Mouse (Mus musculus): ENCODE data around the gene Zdhhc21. TPM values are rescaled to one million over a fixed set of nuclear protein-coding genes. Genes with fewer than 3 reads are reported as not detected.

The Zdhhc21 gene
- total RNA-seq, 1 experiment from 2014 or later = 13.4 TPM

- ATAC-seq (replicated peaks; ENCODE audit: insufficient number of reproducible peaks, low FRiP score, low TSS enrichment, poor library complexity, severe bottlenecking) = no peak
Measured at GRCm38 (mm10) chr4:82806176-82806757, 53.5 kb downstream of the Zdhhc21 start.

GRCm38 (mm10) chr4:82804019-82804418 lies 55.7 kb downstream of the Zdhhc21 start:
- ATAC-seq (replicated peaks; ENCODE audit: insufficient number of reproducible peaks, low FRiP score, low TSS enrichment, poor library complexity, severe bottlenecking) = no peak

- no peak for ATAC-seq (replicated peaks; ENCODE audit: insufficient number of reproducible peaks, low FRiP score, low TSS enrichment, poor library complexity, severe bottlenecking)
Measured at GRCm38 (mm10) chr4:82793608-82794007, 66.2 kb downstream of the Zdhhc21 start.

- ATAC-seq (replicated peaks; ENCODE audit: insufficient number of reproducible peaks, low FRiP score, low TSS enrichment, poor library complexity, severe bottlenecking) = no peak
Measured at GRCm38 (mm10) chr4:82792906-82793580, 66.7 kb downstream of the Zdhhc21 start.

- no peak for ATAC-seq (replicated peaks; ENCODE audit: insufficient number of reproducible peaks, low FRiP score, low TSS enrichment, poor library complexity, severe bottlenecking)
Measured at GRCm38 (mm10) chr4:82765513-82766216, 94.1 kb downstream of the Zdhhc21 start.

GRCm38 (mm10) chr4:82763586-82763985 lies 96.2 kb downstream of the Zdhhc21 start:
- no peak for ATAC-seq (replicated peaks; ENCODE audit: insufficient number of reproducible peaks, low FRiP score, low TSS enrichment, poor library complexity, severe bottlenecking)

GRCm38 (mm10) chr4:82762430-82763119 lies 97.2 kb downstream of the Zdhhc21 start:
- no peak for ATAC-seq (replicated peaks; ENCODE audit: insufficient number of reproducible peaks, low FRiP score, low TSS enrichment, poor library complexity, severe bottlenecking)

- ATAC-seq (replicated peaks; ENCODE audit: insufficient number of reproducible peaks, low FRiP score, low TSS enrichment, poor library complexity, severe bottlenecking) = no peak
Measured at GRCm38 (mm10) chr4:82756295-82756626, 103.5 kb downstream of the Zdhhc21 start.

- no peak for ATAC-seq (replicated peaks; ENCODE audit: insufficient number of reproducible peaks, low FRiP score, low TSS enrichment, poor library complexity, severe bottlenecking)
Measured at GRCm38 (mm10) chr4:82755616-82756294, 104.0 kb downstream of the Zdhhc21 start.

Other genes starting within 250 kb of the Zdhhc21 start
- gene Nfib, start 154.2 kb downstream of the Zdhhc21 start, total RNA-seq (2017) = 0.29 TPM in 1 of 3 replicates, not detected in the others
- not detected in 3 replicates for gene Cer1, start 25.2 kb upstream of the Zdhhc21 start, total RNA-seq (2017)
- 0.32 TPM in 1 of 3 replicates, not detected in the others for gene Frem1, start 192.4 kb upstream of the Zdhhc21 start, total RNA-seq (2017)